Mouse (Mus musculus) spleen, adult 2 months (tissue): ENCODE measurements at regions not wholly inside any gene's neighbourhood (a gene's known extent, or its start where the extent isn't known, plus 50 kb on each side); places are given as distances from the start of the nearest gene placed in this dataset.

Source experiments
- DNase-seq, 2 experiments: peaks; one replicate each; pipeline versions ENCODE4 v3.0.0 to v3.0.0-alpha.2; 2012 to 2021; ENCODE audit warnings: low spot score in 2 of 2, low read depth in 1 of 2
- H3K27ac ChIP-seq: fragments of 200-500 bp; 2 replicates; pipeline ENCODE4 v1.5.1; 2012; ENCODE audit warnings: low read length, inconsistent platforms; ENCODE audit not compliant: insufficient read depth
- H3K27me3 ChIP-seq: fragments of 200-500 bp; 2 replicates; pipeline ENCODE4 v1.6.1; 2012; ENCODE audit warnings: mild to moderate bottlenecking, moderate library complexity, low read length, inconsistent platforms; ENCODE audit not compliant: control insufficient read depth, insufficient read depth
- H3K36me3 ChIP-seq: fragments of 200-500 bp; 2 replicates; pipeline ENCODE4 v1.6.1; 2012; ENCODE audit warnings: mild to moderate bottlenecking, low read length, inconsistent platforms; ENCODE audit not compliant: control insufficient read depth, insufficient read depth
- H3K4me1 ChIP-seq: fragments of 200-500 bp; 2 replicates; pipeline ENCODE4 v1.6.1; 2011; ENCODE audit warnings: inconsistent platforms; ENCODE audit not compliant: control insufficient read depth, insufficient read depth, insufficient read length
- H3K4me3 ChIP-seq: fragments of 200-500 bp; 2 replicates; pipeline ENCODE4 v1.5.1; 2011; ENCODE audit warnings: mild to moderate bottlenecking, inconsistent platforms; ENCODE audit not compliant: insufficient read depth, insufficient read length; ENCODE audit errors: extremely low read depth
- CTCF ChIP-seq: fragments of 200-500 bp; IDR thresholded peaks from 2 replicates; pipeline ENCODE4 v1.5.1; 2011; ENCODE audit warnings: mild to moderate bottlenecking, inconsistent platforms; ENCODE audit not compliant: insufficient read depth, insufficient read length, insufficient replicate concordance; ENCODE audit errors: extremely low read depth
- POLR2A ChIP-seq: fragments of 200-500 bp; IDR thresholded peaks from 2 replicates; pipeline ENCODE4 v1.6.1; 2011; ENCODE audit warnings: low read depth, low read length, inconsistent platforms
- WGBS: fragments of 180-500 bp; shearing (Covaris S2); methylation state at CpG from one replicate; pipeline ENCODE4 v1.1.7; 2018; 5-methylcytosine and 5-hydroxymethylcytosine counted together

GRCm38 (mm10) chrX:12294941-12295340, 134.8 kb upstream of the Bcor start:
- TF ChIP-seq POLR2A, result no peak
- no peak for TF ChIP-seq CTCF
- H3K27ac ChIP-seq, result no peak overlapping the region
- no peak overlapping the region for H3K4me3 ChIP-seq
- no peak for DNase-seq
- no peaks in the 10 kb centered on the region for H3K4me1 ChIP-seq
- WGBS, result 71% methylated on average over 6 of the region's 6 CpGs
- no peaks in the 10 kb centered on the region for H3K36me3 ChIP-seq
- H3K27me3 ChIP-seq, result no peaks in the 10 kb centered on the region

- Histone ChIP-seq H3K4me1 (no peaks in the 10 kb centered on the region), H3K27ac (no peak overlapping the region), H3K4me3 (no peak overlapping the region), H3K27me3 (no peaks in the 10 kb centered on the region), H3K36me3 (no peaks in the 10 kb centered on the region)
- TF ChIP-seq POLR2A (no peak), CTCF (no peak)
- DNase-seq, result no peak
- 72% methylated on average over 9 of the region's 9 CpGs for WGBS
Observed at GRCm38 (mm10) chrX:12296264-12297053, 136.3 kb upstream of the Bcor start.

DNA sequence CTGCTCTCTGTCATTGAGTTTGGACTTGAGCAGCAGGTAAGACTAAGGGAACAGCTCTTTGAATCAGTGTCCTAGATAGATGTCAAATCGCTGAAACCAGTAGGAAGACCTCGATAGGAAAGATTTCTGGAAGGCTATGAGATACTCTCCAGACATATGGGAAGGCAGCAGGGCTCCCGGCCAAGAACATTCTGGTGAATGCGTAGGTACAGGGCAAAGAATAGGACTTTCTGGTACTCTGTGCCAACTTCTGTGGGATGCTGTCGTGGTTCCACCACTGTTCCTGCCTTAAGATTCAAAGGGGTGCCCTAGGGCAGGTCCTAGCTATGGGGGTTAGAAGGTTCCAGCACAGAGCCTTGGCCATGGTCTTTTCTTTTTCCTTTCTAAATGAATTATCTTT, 138.5 kb upstream of the Bcor start:
- 85% methylated on average over 5 of the region's 5 CpGs for WGBS
- TF ChIP-seq CTCF, result no peak
- no peak for TF ChIP-seq POLR2A
- no peak for DNase-seq
- Histone ChIP-seq H3K4me3 (no peak overlapping the region), H3K27me3 (no peaks in the 10 kb centered on the region), H3K4me1 (no peaks in the 10 kb centered on the region), H3K36me3 (no peaks in the 10 kb centered on the region), H3K27ac (no peak overlapping the region)

- H3K4me1 ChIP-seq, result no peaks in the 10 kb centered on the region
- no peak overlapping the region for H3K4me3 ChIP-seq
- no peak overlapping the region for H3K27ac ChIP-seq
- TF ChIP-seq POLR2A, result no peak
- no peak for TF ChIP-seq CTCF
- no peak for DNase-seq
- 88% methylated on average over 11 of the region's 11 CpGs for WGBS
- H3K27me3 ChIP-seq, result no peaks in the 10 kb centered on the region
- no peaks in the 10 kb centered on the region for H3K36me3 ChIP-seq
Observed at GRCm38 (mm10) chrX:12299236-12299635, 139.1 kb upstream of the Bcor start.

DNA sequence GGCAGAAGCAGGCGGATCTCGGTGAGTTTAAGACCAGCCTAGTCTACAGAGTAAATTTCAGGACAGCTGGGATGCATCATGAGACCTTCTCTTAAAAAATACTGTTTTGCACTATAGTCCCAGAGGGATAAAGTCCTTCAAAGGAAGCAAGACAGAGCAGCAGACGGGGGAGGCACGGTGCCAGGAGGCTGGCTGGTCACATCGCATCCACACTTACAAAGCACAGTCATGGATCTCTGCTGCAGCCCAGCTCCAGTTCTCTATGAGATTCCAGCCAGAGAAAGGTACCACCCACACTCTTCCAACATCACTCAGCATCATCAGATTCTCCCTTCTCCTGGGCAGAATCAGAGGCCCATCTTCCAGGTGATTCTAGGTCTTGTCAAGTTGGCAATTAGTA, 144.5 kb upstream of the Bcor start:
- Histone ChIP-seq H3K27ac (no peak overlapping the region), H3K4me1 (no peaks in the 10 kb centered on the region; the same call in 1 of the 2 replicates), H3K4me3 (no peak overlapping the region), H3K36me3 (no peaks in the 10 kb centered on the region), H3K27me3 (no peaks in the 10 kb centered on the region)
- TF ChIP-seq CTCF, result no peak
- TF ChIP-seq POLR2A, result no peak
- DNase-seq, result no peak
- 82% methylated on average over 5 of the region's 5 CpGs for WGBS

- TF ChIP-seq POLR2A (no peak), CTCF (no peak)
- DNase-seq, result no peak
- WGBS, result 83% methylated on average over 3 of the region's 3 CpGs
Observed at GRCm38 (mm10) chrX:12306940-12307339, 146.8 kb upstream of the Bcor start.

DNA sequence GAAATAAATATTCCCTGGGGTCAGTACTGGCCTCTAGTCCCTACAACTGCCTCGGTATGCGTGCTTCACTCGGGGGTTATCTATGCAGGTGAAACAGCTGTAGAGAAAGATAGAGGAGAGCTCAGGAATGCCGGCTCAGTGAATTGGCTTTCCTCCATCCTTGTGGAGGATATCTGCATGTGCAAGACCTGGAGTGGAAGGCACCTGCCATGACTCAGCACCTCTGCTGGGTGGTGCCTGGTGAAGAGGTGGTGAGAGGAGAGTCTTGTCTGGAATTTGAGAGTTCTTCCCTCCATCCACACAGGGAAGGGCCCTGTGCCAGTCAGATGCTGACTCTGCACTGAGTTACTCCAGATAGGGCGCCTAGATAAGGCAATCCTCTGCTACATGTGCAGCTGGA, 152.4 kb upstream of the Bcor start:
- no peak overlapping the region for H3K4me3 ChIP-seq
- no peaks in the 10 kb centered on the region; the same call in 1 of the 2 replicates for H3K4me1 ChIP-seq
- H3K36me3 ChIP-seq, result no peaks in the 10 kb centered on the region
- no peak overlapping the region for H3K27ac ChIP-seq
- WGBS, result 66% methylated on average over 5 of the region's 5 CpGs
- DNase-seq, result no peak
- H3K27me3 ChIP-seq, result no peaks in the 10 kb centered on the region
- no peak for TF ChIP-seq POLR2A
- TF ChIP-seq CTCF, result no peak

More at GRCm38 (mm10) chrX:12306940-12307339, 146.8 kb upstream of the Bcor start:
- Histone ChIP-seq H3K27ac (no peak overlapping the region), H3K4me1 (no peaks in the 10 kb centered on the region; the same call in 1 of the 2 replicates), H3K36me3 (no peaks in the 10 kb centered on the region), H3K27me3 (no peaks in the 10 kb centered on the region), H3K4me3 (no peak overlapping the region)
